Mouse (Mus musculus): ENCODE data around the gene Zfp652.

DNA sequence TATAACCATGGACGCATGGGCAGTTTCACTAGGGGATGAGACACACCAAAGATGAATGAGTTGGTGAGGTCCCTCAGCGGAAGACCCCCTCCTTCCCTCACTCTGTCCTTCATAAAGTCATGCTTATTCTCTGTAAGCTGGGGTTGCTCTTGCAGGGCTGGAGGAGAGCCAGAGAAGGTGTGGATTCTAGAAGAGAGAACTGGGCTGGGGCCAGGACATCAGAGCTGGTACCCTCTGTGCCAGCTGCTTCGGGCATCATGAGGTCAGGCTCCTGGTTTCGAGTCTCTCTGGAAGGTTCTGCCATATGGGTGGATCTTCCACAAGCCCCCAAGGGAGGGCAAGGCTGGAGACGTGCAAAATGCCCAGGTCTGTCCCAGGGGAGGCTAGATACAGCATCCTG is 13.9 kb upstream of the Zfp652 start:
- TF ChIP-seq GATA1 (IDR thresholded peaks at IDR 0.05; ENCODE audit: borderline replicate concordance, low read length) = no peak
- TF ChIP-seq FLI1 (IDR thresholded peaks at IDR 0.05; ENCODE audit: low read length) = no peak

Data from megakaryocyte, embryonic 14.5 days (primary cell).